Mouse (Mus musculus): ENCODE data around the gene Clec12a. TPM values are rescaled to one million over a fixed set of nuclear protein-coding genes. Genes with fewer than 3 reads are reported as not detected.

Clec12a gene
- total RNA-seq, 1 experiment from 2014 or later = 117 TPM

Other genes with a start within 250 kb of the Clec12a start
- not detected in 2 replicates for gene Clec2e, start 241.8 kb upstream of the Clec12a start, total RNA-seq (2017)
- gene Clec2d, start 162.1 kb upstream of the Clec12a start, total RNA-seq (2017) = 153 and 168 TPM in 2 replicates
- 245 and 273 TPM in 2 replicates for gene Cd69, start 67.3 kb upstream of the Clec12a start, total RNA-seq (2017)
- gene 4922502D21Rik, start 10.9 kb upstream of the Clec12a start, total RNA-seq (2017) = 0.14 TPM in 1 of 2 replicates, not detected in the other
- not detected in 2 replicates for gene Clec12b, start 43.2 kb downstream of the Clec12a start, total RNA-seq (2017)
- gene Clec1b, start 54.6 kb downstream of the Clec12a start, total RNA-seq (2017) = 2.4 and 5.3 TPM in 2 replicates
- gene Clec9a, start 66.2 kb downstream of the Clec12a start, total RNA-seq (2017) = 1.8 and 6.7 TPM in 2 replicates
- gene Clec1a, start 109.3 kb downstream of the Clec12a start, total RNA-seq (2017) = 0.14 TPM in 1 of 2 replicates, not detected in the other
- 0.82 and 1.1 TPM in 2 replicates for gene Olr1, start 164.5 kb downstream of the Clec12a start, total RNA-seq (2017)
- 0.18 TPM in 1 of 2 replicates, not detected in the other for gene Tmem52b, start 169.9 kb downstream of the Clec12a start, total RNA-seq (2017)
- gene Gabarapl1, start 190.5 kb downstream of the Clec12a start, total RNA-seq (2017) = 90.8 and 91.1 TPM in 2 replicates
- 2.0 TPM in 1 of 2 replicates, not detected in the other for gene Klre1, start 235.2 kb downstream of the Clec12a start, total RNA-seq (2017)
- 2.8 and 7.4 TPM in 2 replicates for gene Klrd1, start 249.1 kb downstream of the Clec12a start, total RNA-seq (2017)